Mouse (Mus musculus): ENCODE data around the gene Mfap1a.
"Not testable (repeated sequence)": the region's sequence is repeated elsewhere in the genome, so short reads cannot be mapped to it uniquely, and the experiment has no call there.

DNA sequence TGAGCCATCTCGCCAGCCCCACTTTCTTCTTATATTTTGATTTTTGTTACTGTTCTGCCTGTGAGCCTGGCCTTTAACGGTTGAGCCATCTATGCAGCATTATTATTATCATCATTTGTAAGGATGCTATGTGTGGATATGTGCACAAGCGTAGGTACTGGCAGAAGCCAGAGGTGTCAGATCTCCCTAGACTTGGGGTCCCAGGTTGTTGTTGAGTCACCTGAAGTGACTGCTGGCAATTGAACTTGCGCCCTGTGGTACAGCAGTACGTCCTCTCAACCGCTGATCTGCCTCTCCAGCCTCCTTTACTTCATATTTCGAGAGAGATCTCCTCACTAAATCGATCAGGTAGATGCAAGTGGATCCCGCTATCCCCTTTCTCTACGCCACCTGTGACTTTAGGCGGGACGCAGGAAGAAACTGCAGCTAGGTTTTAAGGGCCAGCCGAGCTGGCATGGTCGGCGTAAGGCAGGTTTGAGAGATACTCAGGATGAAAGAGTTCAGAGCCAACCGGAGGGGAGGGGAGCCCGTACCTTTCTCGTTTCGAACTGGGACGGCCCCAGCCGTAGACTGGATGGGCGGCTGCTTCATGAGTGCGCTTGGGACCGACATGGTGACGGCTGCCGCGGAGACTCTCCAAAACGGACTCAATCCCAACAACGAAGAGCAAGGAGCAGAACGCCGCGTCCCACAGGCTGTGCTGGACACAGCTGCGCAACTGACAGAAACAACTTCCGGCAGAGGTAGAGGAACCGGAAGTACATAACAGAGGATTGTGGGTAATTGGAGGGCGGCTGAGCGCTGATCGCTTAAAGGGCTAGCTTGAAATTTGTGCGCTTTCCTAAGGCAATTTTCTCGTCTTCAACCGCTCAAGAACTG, 32.9 kb downstream of the Mfap1a start, which contains the start of gene Mfap1b:
- not testable (repeated sequence) for TF ChIP-seq GATA1, TAL1 (IDR thresholded peaks at IDR 0.05; ENCODE audit: low read length)
